In genomic region chr9:44288076-44288958, GRCm38 (mm10) we compare ENCODE assay signal across 8 mouse cellular contexts. TPM values are rescaled to one million over a fixed set of nuclear protein-coding genes. Genes with fewer than 3 reads are reported as not detected.
DNase-seq lines count a peak whose midpoint lies in the region; ATAC-seq and TF ChIP-seq lines count a peak whose summit lies in the region.

Abcg4 (minus strand) TSS chr9:44288615.

- peak within 1 kb of the TSS; percentile 14 for H3K27ac ChIP-seq in forebrain, embryonic 13.5 days
- H3K27ac ChIP-seq in intestine, embryonic 14.5 days (ENCODE audit: low read depth), result no peak within 1 kb of the TSS
- H3K27ac ChIP-seq in liver, embryonic 11.5 days (ENCODE audit: low read depth, low read length), result peak within 1 kb of the TSS; percentile 95
- peak within 1 kb of the TSS; percentile 57 for H3K27ac ChIP-seq in olfactory bulb, adult 2 months (ENCODE audit: insufficient read depth, low read depth, low read length)

- H3K9me3 ChIP-seq in forebrain, embryonic 13.5 days (replicated peaks), result no peaks in the 10 kb centered on the region
- H3K9me3 ChIP-seq in intestine, embryonic 14.5 days (ENCODE audit: control insufficient read depth, low read length), result no peaks in the 10 kb centered on the region
- H3K9me3 ChIP-seq in liver, embryonic 11.5 days (ENCODE audit: control insufficient read depth, low read length), result 0 out of 2 replicates have a peak, but pooled peaks cover 2% of the 10 kb centered on the region

- peak within 1 kb of the TSS; percentile 92 for H3K4me2 ChIP-seq in forebrain, embryonic 13.5 days
- peak within 1 kb of the TSS; percentile 97 for H3K4me2 ChIP-seq in intestine, embryonic 14.5 days (ENCODE audit: low read length)
- peak within 1 kb of the TSS; percentile 85 for H3K4me2 ChIP-seq in liver, embryonic 11.5 days

- WGBS in forebrain, embryonic 13.5 days, result under 1% methylated on average over 38 of the region's 38 CpGs
- 1% methylated on average over 37 of the region's 38 CpGs for WGBS in intestine, embryonic 14.5 days
- WGBS in liver, embryonic 11.5 days, result 1% methylated on average over 38 of the region's 38 CpGs
- WGBS in olfactory bulb, adult 2 months, result under 1% methylated on average over 38 of the region's 38 CpGs

- peak; percentile 71 for ATAC-seq in cerebellum, adult (ENCODE audit: insufficient number of reproducible peaks, low FRiP score, low TSS enrichment)
- ATAC-seq in forebrain, embryonic 13.5 days, result peak; percentile 62
- peak; percentile 54 for ATAC-seq in intestine, embryonic 14.5 days (replicated peaks; ENCODE audit: low FRiP score, low TSS enrichment, low read depth)
- ATAC-seq in liver, embryonic 11.5 days (replicated peaks; ENCODE audit: low FRiP score), result peak; percentile 91

- TF ChIP-seq POLR2A in olfactory bulb, adult 2 months (IDR thresholded peaks at IDR 0.05; ENCODE audit: insufficient read depth, low read depth, low read length), result no peak

- peak; percentile 46 for DNase-seq in layer of hippocampus, adult 11-12 months (ENCODE audit: low spot score)
- DNase-seq in layer of hippocampus, adult 9-10 months (ENCODE audit: low spot score), result no peak
- DNase-seq in intestine, embryonic 14.5 days (ENCODE audit: low spot score), result peak; percentile 70
- peak; percentile 80 for DNase-seq in liver, embryonic 11.5 days (ENCODE audit: low spot score)
- DNase-seq in thymus, adult 18-20 months, result no peak

- H3K36me3 ChIP-seq in forebrain, embryonic 13.5 days (ENCODE audit: poor library complexity, severe bottlenecking), result peaks cover 39% of the 10 kb centered on the region
- H3K36me3 ChIP-seq in intestine, embryonic 14.5 days (ENCODE audit: control insufficient read depth, insufficient read depth, low read length), result peaks cover 18% of the 10 kb centered on the region
- H3K36me3 ChIP-seq in liver, embryonic 11.5 days (ENCODE audit: control insufficient read depth, insufficient read depth, low read length), result peaks cover 22% of the 10 kb centered on the region

- H3K9ac ChIP-seq in forebrain, embryonic 13.5 days, result peak within 1 kb of the TSS; percentile 85
- H3K9ac ChIP-seq in intestine, embryonic 14.5 days (ENCODE audit: low read length), result peak within 1 kb of the TSS; percentile 58
- H3K9ac ChIP-seq in liver, embryonic 11.5 days (ENCODE audit: low read depth, low read length), result peak within 1 kb of the TSS; percentile 76

- TF ChIP-seq CTCF in olfactory bulb, adult 2 months (IDR thresholded peaks at IDR 0.05; ENCODE audit: insufficient read depth, low read depth, low read length), result no peak

- peak within 1 kb of the TSS; percentile 76 for H3K4me3 ChIP-seq in forebrain, embryonic 13.5 days
- peak within 1 kb of the TSS; percentile 62 for H3K4me3 ChIP-seq in intestine, embryonic 14.5 days (ENCODE audit: low read depth, low read length)
- peak within 1 kb of the TSS; percentile 73 for H3K4me3 ChIP-seq in liver, embryonic 11.5 days (ENCODE audit: low read depth, low read length)
- H3K4me3 ChIP-seq in olfactory bulb, adult 2 months (ENCODE audit: insufficient read depth, low read depth, low read length), result peak within 1 kb of the TSS; percentile 93

- peaks cover 28% of the 10 kb centered on the region for H3K4me1 ChIP-seq in forebrain, embryonic 13.5 days
- peaks cover 14% of the 10 kb centered on the region; the same call in 1 of the 2 replicates for H3K4me1 ChIP-seq in intestine, embryonic 14.5 days (replicated peaks; ENCODE audit: control insufficient read depth, insufficient read depth, low read length)
- H3K4me1 ChIP-seq in liver, embryonic 11.5 days (replicated peaks; ENCODE audit: control insufficient read depth, insufficient read depth, low read length), result peaks cover 33% of the 10 kb centered on the region
- peaks cover 14% of the 10 kb centered on the region for H3K4me1 ChIP-seq in olfactory bulb, adult 2 months (ENCODE audit: control insufficient read depth, insufficient read depth, low read length)

- H3K27me3 ChIP-seq in forebrain, embryonic 13.5 days, result no peaks in the 10 kb centered on the region
- H3K27me3 ChIP-seq in intestine, embryonic 14.5 days (replicated peaks; ENCODE audit: control insufficient read depth, insufficient read depth, low read length), result peaks cover 27% of the 10 kb centered on the region; the same call in 1 of the 2 replicates
- peaks cover 10% of the 10 kb centered on the region for H3K27me3 ChIP-seq in liver, embryonic 11.5 days (replicated peaks; ENCODE audit: control insufficient read depth, insufficient read depth, low read length)

RNA-seq across cellular contexts. Expression of gene Abcg4, which starts in this region (rescaled TPM):
- polyA plus RNA-seq in forebrain, embryonic 13.5 days (2015; fragmentation: Nextera tagmentation; extraction: Ambion mirVana), result 9.2 and 10.9 TPM in 2 replicates
- polyA plus RNA-seq in intestine, embryonic 14.5 days (2014; fragmentation: Nextera tagmentation; extraction: Ambion mirVana), result 3.6 and 4.1 TPM in 2 replicates
- 11.6 and 13.8 TPM in 2 replicates for polyA plus RNA-seq in liver, embryonic 11.5 days (2014; fragmentation: Nextera tagmentation; extraction: Ambion mirVana)
- polyA plus RNA-seq in olfactory bulb, adult 2 months (2012; ENCODE audit: insufficient read depth, insufficient read length, low replicate concordance, missing spikeins), result not detected in 2 replicates

Comparison
In these comparisons a context has a peak if more than half of its experiments do, and no peak if none do; other contexts are left out.
1. DNase-seq: peak in layer of hippocampus, adult 11-12 months (single experiment), intestine, embryonic 14.5 days (single experiment) and liver, embryonic 11.5 days (single experiment); none in layer of hippocampus, adult 9-10 months (single experiment) and thymus, adult 18-20 months (0 of 2).
2. Peak in every context shown above with its lines, with median percentiles within 50 percentile points of each other: ATAC-seq, H3K4me2 ChIP-seq, H3K4me3 ChIP-seq and H3K9ac ChIP-seq.